Mouse (Mus musculus): ENCODE results near the gene Dclk2. TPM values are rescaled to one million over a fixed set of nuclear protein-coding genes. Genes with fewer than 3 reads are reported as not detected.

Dclk2 gene
- polyA plus RNA-seq, 1 experiment from 2014 or later: 5.7 TPM

DNA sequence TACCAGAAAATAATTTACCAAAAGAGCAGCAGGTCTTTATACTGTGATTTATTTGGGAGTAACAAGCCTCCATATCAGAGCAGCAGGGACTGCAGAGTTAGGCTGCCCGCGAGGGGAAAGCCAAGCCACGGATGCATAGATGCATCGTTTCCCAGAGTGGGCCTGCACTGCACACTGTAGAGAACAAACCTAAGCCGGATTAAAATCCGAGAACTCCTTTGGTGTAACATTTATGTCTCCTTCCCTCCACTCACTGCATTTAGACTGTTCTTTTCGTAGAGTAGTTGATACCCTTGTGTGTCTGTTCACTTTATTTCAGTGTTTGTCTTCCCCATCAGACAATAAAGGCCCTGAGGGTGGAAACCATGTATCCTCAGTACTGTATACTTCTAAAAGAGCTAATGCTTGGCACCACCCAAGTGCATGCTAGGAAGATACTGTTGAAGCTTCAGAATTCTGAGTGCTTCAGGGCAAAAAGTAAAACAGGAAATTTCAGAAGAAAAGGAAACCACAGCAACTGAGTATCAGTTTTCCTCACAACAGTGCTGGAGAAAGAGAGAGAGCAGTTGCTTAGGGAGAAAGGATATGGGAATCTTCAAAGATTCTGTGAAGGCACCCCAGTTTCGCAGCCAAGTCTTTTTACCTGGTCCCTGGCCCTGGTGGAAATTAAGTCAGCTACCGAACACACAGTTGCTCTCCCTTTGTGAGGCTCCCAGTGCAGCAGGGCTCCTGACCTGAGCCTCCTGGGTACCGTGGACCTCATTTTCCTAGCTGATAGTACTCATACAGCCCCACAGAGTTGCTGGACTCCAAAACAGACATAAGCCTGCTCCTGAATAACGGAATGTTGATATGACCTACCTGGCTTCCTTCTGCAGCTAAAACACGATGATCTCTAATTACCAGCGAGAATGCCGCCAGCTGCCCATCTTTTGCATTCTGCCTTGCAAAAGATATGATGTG is 165.8 kb downstream of the Dclk2 start:
- no peak overlapping the region for H3K27ac ChIP-seq (ENCODE audit: low read depth)
- no peak for TF ChIP-seq CTCF (IDR thresholded peaks at IDR 0.05; ENCODE audit: low read depth)
- WGBS (ENCODE audit: insufficient replicate concordance): 60% methylated on average over 14 of the region's 14 CpGs
- no peaks in the 10 kb centered on the region for H3K36me3 ChIP-seq (replicated peaks; ENCODE audit: insufficient read depth, low read length)
- no peaks in the 10 kb centered on the region for H3K4me1 ChIP-seq (ENCODE audit: insufficient read depth)
- H3K4me3 ChIP-seq (ENCODE audit: low read depth, low read length): no peak overlapping the region
- DNase-seq (no peak), ATAC-seq (no peak)
- H3K9me3 ChIP-seq (ENCODE audit: low read length): no peaks in the 10 kb centered on the region
- H3K4me2 ChIP-seq (ENCODE audit: low read depth, low read length): no peak overlapping the region
- H3K9ac ChIP-seq (replicated peaks): no peak overlapping the region
- no peaks in the 10 kb centered on the region for H3K27me3 ChIP-seq (ENCODE audit: insufficient read depth, low read length)

- no peak overlapping the region for H3K27ac ChIP-seq (ENCODE audit: low read depth)
- ATAC-seq: no peak
- H3K9me3 ChIP-seq (ENCODE audit: low read length): no peaks in the 10 kb centered on the region
- DNase-seq: no peak
- no peaks in the 10 kb centered on the region for H3K36me3 ChIP-seq (replicated peaks; ENCODE audit: insufficient read depth, low read length)
- H3K27me3 ChIP-seq (ENCODE audit: insufficient read depth, low read length): no peaks in the 10 kb centered on the region
- H3K4me3 ChIP-seq (ENCODE audit: low read depth, low read length): no peak overlapping the region
- no peak overlapping the region for H3K9ac ChIP-seq (replicated peaks)
- no peak for TF ChIP-seq CTCF (IDR thresholded peaks at IDR 0.05; ENCODE audit: low read depth)
- TF ChIP-seq EP300 (IDR thresholded peaks at IDR 0.05; ENCODE audit: low read depth): no peak
- H3K4me1 ChIP-seq (ENCODE audit: insufficient read depth): no peaks in the 10 kb centered on the region
- 36% methylated on average over 6 of the region's 6 CpGs for WGBS (ENCODE audit: insufficient replicate concordance)
- H3K4me2 ChIP-seq (ENCODE audit: low read depth, low read length): no peak overlapping the region
Measured at GRCm38 (mm10) chr3:86754178-86754577, 166.5 kb downstream of the Dclk2 start.

DNA sequence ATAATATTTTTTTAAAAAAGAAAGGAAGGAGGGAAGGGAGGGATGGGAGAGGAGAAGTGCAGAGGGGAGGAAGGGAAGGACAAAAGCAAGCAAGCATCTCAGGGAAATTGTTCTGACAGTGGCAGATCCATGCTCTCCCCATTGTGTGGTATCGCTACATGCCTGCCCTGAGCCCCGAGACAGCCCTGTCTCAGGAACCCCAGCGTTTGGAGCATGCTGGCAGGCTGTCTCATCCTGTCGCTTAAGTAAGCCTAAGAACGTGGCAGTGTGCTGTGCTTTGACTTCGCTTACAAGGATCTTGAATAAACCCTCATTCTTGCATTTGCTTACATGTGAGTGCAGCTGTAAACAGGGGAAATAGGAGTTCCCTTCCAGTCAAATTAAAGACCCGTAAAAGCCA is 170.0 kb downstream of the Dclk2 start:
- H3K9me3 ChIP-seq (ENCODE audit: low read length): no peaks in the 10 kb centered on the region
- H3K4me2 ChIP-seq (ENCODE audit: low read depth, low read length): no peak overlapping the region
- DNase-seq: no peak
- WGBS (ENCODE audit: insufficient replicate concordance): 66% methylated on average over 7 of the region's 7 CpGs
- no peak overlapping the region for H3K27ac ChIP-seq (ENCODE audit: low read depth)
- no peaks in the 10 kb centered on the region for H3K36me3 ChIP-seq (replicated peaks; ENCODE audit: insufficient read depth, low read length)
- TF ChIP-seq EP300 (IDR thresholded peaks at IDR 0.05; ENCODE audit: low read depth): no peak
- TF ChIP-seq CTCF (IDR thresholded peaks at IDR 0.05; ENCODE audit: low read depth): no peak
- no peaks in the 10 kb centered on the region for H3K4me1 ChIP-seq (ENCODE audit: insufficient read depth)
- no peaks in the 10 kb centered on the region for H3K27me3 ChIP-seq (ENCODE audit: insufficient read depth, low read length)
- H3K4me3 ChIP-seq (ENCODE audit: low read depth, low read length): no peak overlapping the region
- no peak for ATAC-seq
- no peak overlapping the region for H3K9ac ChIP-seq (replicated peaks)

DNA sequence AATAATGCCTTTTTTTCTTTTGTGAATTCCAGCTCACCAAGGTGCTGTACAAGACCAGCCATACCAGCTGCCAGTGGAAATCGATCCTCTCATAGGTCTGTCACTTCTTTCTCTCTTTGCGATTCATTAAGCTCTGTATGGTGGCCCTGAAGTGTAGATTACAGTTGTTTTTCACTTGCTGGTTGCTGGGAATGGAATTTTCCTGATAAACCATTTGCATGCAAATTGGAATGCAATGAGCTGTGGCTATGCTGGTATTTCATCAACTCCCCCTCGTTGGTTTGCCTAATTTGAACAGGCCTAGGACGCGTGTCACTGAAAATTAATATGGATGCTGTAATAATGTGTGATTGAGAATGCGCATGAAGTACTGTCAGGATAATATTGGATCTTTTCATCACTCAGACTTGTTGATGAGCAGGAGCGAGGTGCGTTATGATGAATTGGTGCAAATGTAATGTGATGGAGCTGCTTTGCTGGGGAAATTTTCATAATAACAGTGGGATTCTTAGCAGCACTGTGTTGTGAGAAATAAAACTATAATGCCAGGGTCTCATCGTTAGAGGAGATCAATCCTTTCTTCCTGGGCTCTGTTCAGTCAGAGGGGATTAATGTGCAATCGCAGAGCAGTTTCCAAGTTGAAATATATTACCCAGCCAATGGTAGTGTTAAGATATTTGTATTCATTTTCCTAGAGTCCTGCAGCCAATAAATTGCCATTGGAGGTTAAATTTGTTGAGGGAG is 174.7 kb downstream of the Dclk2 start:
- DNase-seq: no peak
- no peaks in the 10 kb centered on the region for H3K4me1 ChIP-seq (ENCODE audit: insufficient read depth)
- H3K36me3 ChIP-seq (replicated peaks; ENCODE audit: insufficient read depth, low read length): peaks cover 2% of the 10 kb centered on the region
- no peak overlapping the region for H3K9ac ChIP-seq (replicated peaks)
- H3K4me3 ChIP-seq (ENCODE audit: low read depth, low read length): no peak overlapping the region
- no peak overlapping the region for H3K4me2 ChIP-seq (ENCODE audit: low read depth, low read length)
- no peaks in the 10 kb centered on the region for H3K9me3 ChIP-seq (ENCODE audit: low read length)
- no peak overlapping the region for H3K27ac ChIP-seq (ENCODE audit: low read depth)
- no peak for TF ChIP-seq EP300 (IDR thresholded peaks at IDR 0.05; ENCODE audit: low read depth)
- no peak for TF ChIP-seq CTCF (IDR thresholded peaks at IDR 0.05; ENCODE audit: low read depth)
- 82% methylated on average over 10 of the region's 10 CpGs for WGBS (ENCODE audit: insufficient replicate concordance)
- no peaks in the 10 kb centered on the region for H3K27me3 ChIP-seq (ENCODE audit: insufficient read depth, low read length)
- no peak for ATAC-seq

- H3K9ac ChIP-seq (replicated peaks): no peak overlapping the region
- 79% methylated on average over 4 of the region's 4 CpGs for WGBS (ENCODE audit: insufficient replicate concordance)
- H3K4me2 ChIP-seq (ENCODE audit: low read depth, low read length): no peak overlapping the region
- no peaks in the 10 kb centered on the region for H3K27me3 ChIP-seq (ENCODE audit: insufficient read depth, low read length)
- H3K4me1 ChIP-seq (ENCODE audit: insufficient read depth): no peaks in the 10 kb centered on the region
- no peak overlapping the region for H3K27ac ChIP-seq (ENCODE audit: low read depth)
- no peak for ATAC-seq
- H3K4me3 ChIP-seq (ENCODE audit: low read depth, low read length): no peak overlapping the region
- H3K36me3 ChIP-seq (replicated peaks; ENCODE audit: insufficient read depth, low read length): peaks cover 2% of the 10 kb centered on the region
- H3K9me3 ChIP-seq (ENCODE audit: low read length): no peaks in the 10 kb centered on the region
- no peak for DNase-seq
- TF ChIP-seq CTCF (IDR thresholded peaks at IDR 0.05; ENCODE audit: low read depth) (no peak), EP300 (IDR thresholded peaks at IDR 0.05; ENCODE audit: low read depth) (no peak)
Measured at GRCm38 (mm10) chr3:86745348-86745747, 175.3 kb downstream of the Dclk2 start.

GRCm38 (mm10) chr3:86739745-86740144 is 180.9 kb downstream of the Dclk2 start:
- H3K27ac ChIP-seq (ENCODE audit: low read depth): no peak overlapping the region
- 93% methylated on average over 4 of the region's 4 CpGs for WGBS (ENCODE audit: insufficient replicate concordance)
- ATAC-seq (no peak), DNase-seq (no peak)
- TF ChIP-seq CTCF (IDR thresholded peaks at IDR 0.05; ENCODE audit: low read depth): no peak
- no peak for TF ChIP-seq EP300 (IDR thresholded peaks at IDR 0.05; ENCODE audit: low read depth)
- H3K9me3 ChIP-seq (ENCODE audit: low read length): no peaks in the 10 kb centered on the region
- no peaks in the 10 kb centered on the region for H3K27me3 ChIP-seq (ENCODE audit: insufficient read depth, low read length)
- H3K36me3 ChIP-seq (replicated peaks; ENCODE audit: insufficient read depth, low read length): peaks cover 5% of the 10 kb centered on the region
- H3K4me1 ChIP-seq (ENCODE audit: insufficient read depth): no peaks in the 10 kb centered on the region
- H3K9ac ChIP-seq (replicated peaks): no peak overlapping the region
- H3K4me3 ChIP-seq (ENCODE audit: low read depth, low read length): no peak overlapping the region
- H3K4me2 ChIP-seq (ENCODE audit: low read depth, low read length): no peak overlapping the region
